9 mouse cellular contexts compared by ENCODE assay signal in the genomic region with DNA sequence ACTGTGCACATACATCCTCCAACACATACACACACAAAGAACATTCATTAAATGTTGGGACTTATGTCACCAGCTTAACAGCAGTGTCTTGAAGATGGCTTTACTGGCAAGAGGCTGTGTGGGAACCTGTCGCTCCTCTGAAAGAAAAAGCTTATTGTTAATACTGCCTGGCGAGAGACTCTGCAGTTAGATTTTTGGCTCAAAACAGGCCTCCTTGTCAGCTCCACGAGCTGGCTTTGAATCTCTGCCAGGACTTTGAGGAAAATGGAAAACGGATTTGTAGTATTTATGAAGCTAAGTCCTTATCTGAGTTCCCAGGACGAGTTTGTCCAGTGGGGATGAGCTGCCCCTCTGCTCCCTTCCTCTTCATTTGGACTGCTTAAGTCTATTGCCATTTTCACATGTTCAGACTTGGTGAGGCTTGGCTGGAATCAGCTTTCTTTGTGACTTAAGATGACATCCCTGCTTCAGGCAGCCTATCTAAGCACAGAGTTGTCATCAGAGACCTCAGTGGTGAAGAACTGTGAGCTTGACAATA.
A peak's percentile ranks its signal among the peaks of the same experiment; 100 is the strongest.
DNase-seq lines count a peak whose midpoint lies in the region; ATAC-seq and TF ChIP-seq lines count a peak whose summit lies in the region.
"Had no signal": no experiment of that assay in that cellular context is flagged by ENCODE, and none has a peak within 500 bp of the region (broad histone marks: within the 10 kb centered on the region; RNA-seq: fewer than 3 reads in every experiment).

No protein-coding gene starts in this region.

- no peak for DNase-seq in intestine, embryonic 14.5 days (ENCODE audit: low spot score)
- no peak for DNase-seq in testis, postnatal 10 days (ENCODE audit: low spot score)
- DNase-seq in heart, postnatal 10 days, result peak; percentile 52 to 58
- DNase-seq in testis, postnatal 14 days (ENCODE audit: low spot score), result peak; percentile 42
- DNase-seq in thymus, postnatal 4 days, result no peak

- H3K4me1 ChIP-seq in intestine, embryonic 14.5 days (replicated peaks; ENCODE audit: control insufficient read depth, insufficient read depth, low read length), result no peaks in the 10 kb centered on the region
- no peaks in the 10 kb centered on the region for H3K4me1 ChIP-seq in intestine, embryonic 15.5 days (replicated peaks)
- 0 out of 2 replicates have a peak, but pooled peaks cover 2% of the 10 kb centered on the region for H3K4me1 ChIP-seq in testis, adult 2 months (ENCODE audit: control insufficient read depth, insufficient read depth, low read length)

- no peak overlapping the region for H3K4me3 ChIP-seq in intestine, embryonic 14.5 days (ENCODE audit: low read depth, low read length)
- H3K4me3 ChIP-seq in intestine, embryonic 15.5 days (replicated peaks), result no peak overlapping the region
- H3K4me3 ChIP-seq in testis, adult 2 months (ENCODE audit: control insufficient read depth, low read depth, low read length), result peak overlapping the region; percentile 20; the same call in 1 of the 2 replicates

- no peaks in the 10 kb centered on the region for H3K36me3 ChIP-seq in intestine, embryonic 14.5 days (ENCODE audit: control insufficient read depth, insufficient read depth, low read length)
- no peaks in the 10 kb centered on the region for H3K36me3 ChIP-seq in intestine, embryonic 15.5 days
- H3K36me3 ChIP-seq in testis, adult 2 months (ENCODE audit: control insufficient read depth, insufficient read depth, low read length), result no peaks in the 10 kb centered on the region
- H3K36me3 ChIP-seq: G1E had no signal

- no peak overlapping the region for H3K4me2 ChIP-seq in intestine, embryonic 14.5 days (ENCODE audit: low read length)
- H3K4me2 ChIP-seq in intestine, embryonic 15.5 days (replicated peaks), result no peak overlapping the region

- intact Hi-C loops in heart, postnatal 10 days (cut with DNase I), result no loop called here

- no peak for ATAC-seq in intestine, embryonic 14.5 days (replicated peaks; ENCODE audit: low FRiP score, low TSS enrichment, low read depth)
- ATAC-seq in intestine, embryonic 15.5 days, result no peak
- no peak for ATAC-seq in erythroid progenitor cell, adult 5-6 weeks (replicated peaks; ENCODE audit: low FRiP score, poor library complexity, severe bottlenecking)

- H3K9ac ChIP-seq in intestine, embryonic 14.5 days (ENCODE audit: low read length), result no peak overlapping the region
- H3K9ac ChIP-seq in intestine, embryonic 15.5 days, result no peak overlapping the region

- H3K9me3 ChIP-seq in intestine, embryonic 14.5 days (ENCODE audit: control insufficient read depth, low read length), result no peaks in the 10 kb centered on the region
- no peaks in the 10 kb centered on the region for H3K9me3 ChIP-seq in intestine, embryonic 15.5 days
- H3K9me3 ChIP-seq: G1E had no signal

- TF ChIP-seq CTCF in testis, adult 2 months (IDR thresholded peaks at IDR 0.05; ENCODE audit: control insufficient read depth, insufficient read depth, insufficient replicate concordance, low read depth, low read length), result no peak

- TF ChIP-seq POLR2A in testis, adult 2 months (IDR thresholded peaks at IDR 0.05; ENCODE audit: control insufficient read depth, low read depth, low read length), result no peak

- no peaks in the 10 kb centered on the region for H3K27me3 ChIP-seq in intestine, embryonic 14.5 days (replicated peaks; ENCODE audit: control insufficient read depth, insufficient read depth, low read length)
- H3K27me3 ChIP-seq in intestine, embryonic 15.5 days (replicated peaks), result no peaks in the 10 kb centered on the region
- H3K27me3 ChIP-seq in testis, adult 2 months (ENCODE audit: control insufficient read depth, insufficient read depth, low read length), result no peaks in the 10 kb centered on the region

- peak overlapping the region; percentile 6; the same call in 1 of the 2 replicates for H3K27ac ChIP-seq in intestine, embryonic 14.5 days (ENCODE audit: low read depth)
- H3K27ac ChIP-seq in intestine, embryonic 15.5 days, result no peak overlapping the region
- H3K27ac ChIP-seq in testis, adult 2 months (ENCODE audit: control insufficient read depth, insufficient read depth, low read depth, low read length), result no peak overlapping the region

- 21% methylated on average over 5 of the region's 5 CpGs for WGBS in intestine, embryonic 14.5 days
- 17% methylated on average over 5 of the region's 5 CpGs for WGBS in intestine, embryonic 15.5 days

Comparison
In these comparisons a context has a peak if more than half of its experiments do, and no peak if none do; other contexts are left out.
1. DNase-seq: peak in heart, postnatal 10 days (2 of 2) and testis, postnatal 14 days (single experiment); none in intestine, embryonic 14.5 days (single experiment), testis, postnatal 10 days (single experiment) and thymus, postnatal 4 days (single experiment).